Mouse (Mus musculus): ENCODE results near the gene Aptx.

The Aptx gene

DNA sequence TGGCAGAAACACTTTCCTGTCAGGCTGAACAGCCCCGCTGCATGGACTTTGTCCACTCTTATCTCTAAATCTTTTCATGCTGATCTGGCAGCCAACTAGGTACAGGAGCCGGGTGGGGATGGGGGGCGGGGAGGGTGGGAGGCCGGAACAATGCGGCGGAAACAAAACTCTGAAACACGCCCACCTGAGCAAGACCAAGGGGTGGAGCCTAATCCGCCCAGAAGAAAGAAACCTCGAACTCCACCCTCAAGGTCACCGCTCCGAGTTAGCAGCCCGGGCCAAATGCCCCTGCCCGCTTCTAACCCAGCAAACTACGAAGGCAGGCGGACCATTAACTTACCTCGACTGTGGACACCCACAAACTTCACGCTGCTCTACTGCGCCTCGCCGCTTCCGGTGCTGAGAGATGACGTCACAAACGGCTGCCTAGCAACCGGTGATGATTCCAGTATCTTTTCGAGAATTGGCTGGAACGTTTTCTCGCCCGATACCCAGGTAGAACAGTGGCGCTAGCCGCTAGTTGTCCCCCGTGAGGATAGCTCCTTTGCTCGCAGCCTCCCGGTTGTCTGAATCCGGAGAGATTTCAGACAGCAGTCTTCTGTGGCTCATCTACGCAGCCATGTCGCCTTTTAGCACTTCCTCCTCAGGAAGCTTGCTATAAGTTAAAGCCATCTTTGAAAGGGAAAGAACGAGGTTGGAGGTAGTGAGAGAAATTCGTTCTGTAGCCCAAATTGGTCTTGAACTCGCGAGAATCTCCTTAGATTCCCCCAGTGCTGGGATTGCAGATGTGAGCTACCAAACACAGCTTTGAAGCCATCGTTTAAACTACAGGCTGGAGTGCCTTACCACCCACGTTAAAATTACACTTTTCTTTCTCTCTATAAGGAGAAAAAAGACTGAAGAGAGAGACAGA lies at the start of gene Aptx:
Aptx (minus strand) TSS at position 398 of the 913 bp plus-strand sequence.
- in situ Hi-C loops (cut with MboI; ENCODE audit: low pct_unique_long_range_greater_than_20kb in 1 of 2, low sequenced_read_pairs in 2 of 2, unreplicated experiment in 1 of 2) = no loop called here

GRCm38 (mm10) chr4:40735351-40735750 lies 32.4 kb upstream of the Aptx start:
- in situ Hi-C loops (cut with MboI; ENCODE audit: low pct_unique_long_range_greater_than_20kb in 1 of 2, low sequenced_read_pairs in 2 of 2, unreplicated experiment in 1 of 2) = loop anchor here (25.0 kb wide), 1 partner anchor 477 kb away; no protein-coding TSS in a partner anchor

DNA sequence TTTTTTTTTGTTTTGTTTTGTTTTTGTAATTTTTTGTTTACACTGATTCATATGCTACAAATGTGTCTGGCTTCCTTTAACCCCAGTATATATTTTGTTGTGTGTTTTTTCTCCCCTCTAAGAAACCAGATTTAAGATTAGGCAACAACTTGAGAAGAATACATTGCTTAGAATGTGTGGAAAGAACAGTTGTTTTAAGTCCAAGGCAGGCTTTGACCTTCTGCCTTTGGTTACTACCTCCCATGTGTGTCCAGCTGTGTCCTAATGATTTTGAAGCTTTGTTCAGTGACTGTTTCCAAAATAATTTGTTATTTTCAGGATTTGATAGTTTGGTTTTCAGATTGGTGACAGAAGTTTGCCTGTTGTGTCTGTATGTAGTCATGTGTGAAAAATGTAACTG lies 28.3 kb upstream of the Aptx start:
- in situ Hi-C loops (cut with MboI; ENCODE audit: low pct_unique_long_range_greater_than_20kb in 1 of 2, low sequenced_read_pairs in 2 of 2, unreplicated experiment in 1 of 2) = loop anchor here (25.0 kb wide), 1 partner anchor 481 kb away; no protein-coding TSS in a partner anchor

GRCm38 (mm10) chr4:40727247-40727646 lies 24.3 kb upstream of the Aptx start:
- in situ Hi-C loops (cut with MboI; ENCODE audit: low pct_unique_long_range_greater_than_20kb in 1 of 2, low sequenced_read_pairs in 2 of 2, unreplicated experiment in 1 of 2) = loop anchor here (25.0 kb wide), 1 partner anchor 485 kb away; no protein-coding TSS in a partner anchor

DNA sequence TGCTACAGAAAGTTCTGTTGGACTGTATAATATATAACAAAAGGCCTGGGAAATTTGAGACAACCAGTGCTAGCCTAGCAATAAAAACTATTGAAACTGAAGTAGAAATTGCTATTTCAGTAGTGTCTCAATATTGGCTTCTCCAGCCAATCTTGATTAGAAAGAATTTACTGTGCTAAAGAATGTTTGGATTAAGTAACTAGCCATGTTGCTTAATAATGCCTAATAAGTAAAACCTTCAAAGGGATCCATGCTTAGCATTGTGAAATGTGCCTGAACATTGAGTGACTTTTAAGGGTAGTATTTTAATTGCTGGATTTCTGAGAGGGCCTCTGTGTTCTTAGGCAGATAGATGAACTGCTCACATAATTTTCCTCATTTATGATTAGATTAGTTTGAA lies 22.6 kb upstream of the Aptx start:
- in situ Hi-C loops (cut with MboI; ENCODE audit: low pct_unique_long_range_greater_than_20kb in 1 of 2, low sequenced_read_pairs in 2 of 2, unreplicated experiment in 1 of 2) = loop anchor here (25.0 kb wide), 1 partner anchor 487 kb away; no protein-coding TSS in a partner anchor

GRCm38 (mm10) chr4:40725141-40725540 lies 22.1 kb upstream of the Aptx start:
- in situ Hi-C loops (cut with MboI; ENCODE audit: low pct_unique_long_range_greater_than_20kb in 1 of 2, low sequenced_read_pairs in 2 of 2, unreplicated experiment in 1 of 2) = loop anchor here (25.0 kb wide), 1 partner anchor 487 kb away; no protein-coding TSS in a partner anchor

GRCm38 (mm10) chr4:40722687-40723460 lies 19.9 kb upstream of the Aptx start:
- in situ Hi-C loops (cut with MboI; ENCODE audit: low pct_unique_long_range_greater_than_20kb in 1 of 2, low sequenced_read_pairs in 2 of 2, unreplicated experiment in 1 of 2) = no loop called here

- in situ Hi-C loops (cut with MboI; ENCODE audit: low pct_unique_long_range_greater_than_20kb in 1 of 2, low sequenced_read_pairs in 2 of 2, unreplicated experiment in 1 of 2) = no loop called here
Observed at GRCm38 (mm10) chr4:40722011-40722666, 19.1 kb upstream of the Aptx start, which contains the start of gene Dnaja1. Gene Dnaja1, plus strand, starts transcription at chr4:40722150.

GRCm38 (mm10) chr4:40720910-40721309 lies 17.9 kb upstream of the Aptx start:
- in situ Hi-C loops (cut with MboI; ENCODE audit: low pct_unique_long_range_greater_than_20kb in 1 of 2, low sequenced_read_pairs in 2 of 2, unreplicated experiment in 1 of 2) = no loop called here

DNA sequence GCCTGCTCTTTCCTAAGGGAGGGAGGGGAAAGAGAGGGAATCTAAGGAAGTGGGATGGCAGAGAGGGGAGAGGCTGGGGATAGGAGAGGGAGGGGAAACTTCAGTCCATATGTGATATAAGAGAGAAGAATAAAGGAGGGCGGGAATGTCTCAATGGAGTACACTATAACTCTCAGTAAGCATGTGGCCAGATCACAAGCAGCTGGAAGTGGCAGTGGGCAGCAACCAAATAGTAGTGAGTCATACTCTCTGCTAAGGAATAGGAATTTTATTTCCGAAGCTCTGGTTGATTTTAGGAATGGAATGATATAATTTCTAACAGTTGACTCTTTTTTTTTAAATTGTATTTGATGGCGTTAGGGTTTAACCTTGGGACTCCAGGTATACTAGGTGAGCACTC lies 14.1 kb upstream of the Aptx start:
- in situ Hi-C loops (cut with MboI; ENCODE audit: low pct_unique_long_range_greater_than_20kb in 1 of 2, low sequenced_read_pairs in 2 of 2, unreplicated experiment in 1 of 2) = no loop called here

- in situ Hi-C loops (cut with MboI; ENCODE audit: low pct_unique_long_range_greater_than_20kb in 1 of 2, low sequenced_read_pairs in 2 of 2, unreplicated experiment in 1 of 2) = no loop called here
Observed at GRCm38 (mm10) chr4:40703710-40704275, 799 bp upstream of the Aptx start.

GRCm38 (mm10) chr4:40701796-40702195 lies 1.2 kb downstream of the Aptx start:
- in situ Hi-C loops (cut with MboI; ENCODE audit: low pct_unique_long_range_greater_than_20kb in 1 of 2, low sequenced_read_pairs in 2 of 2, unreplicated experiment in 1 of 2) = no loop called here

DNA sequence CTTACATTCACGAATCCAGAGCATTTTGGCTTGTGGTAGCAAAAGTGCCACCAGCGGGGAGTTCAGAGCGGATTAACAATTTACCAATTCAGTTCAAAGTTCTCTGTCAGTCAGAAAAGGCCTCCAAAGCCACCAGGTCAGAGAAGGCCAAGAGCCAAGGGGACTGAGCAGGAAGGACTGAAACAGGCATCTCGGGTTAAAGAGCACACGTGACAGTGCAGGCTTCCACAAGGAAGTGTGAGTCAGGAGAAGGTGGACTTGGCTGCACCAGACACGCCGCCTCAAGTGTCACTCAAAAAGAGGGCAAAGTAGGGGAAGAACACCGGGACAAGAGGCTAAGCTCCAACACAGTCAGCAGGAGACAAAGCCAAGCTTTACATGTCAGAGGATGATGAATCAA lies 2.8 kb downstream of the Aptx start:
- in situ Hi-C loops (cut with MboI; ENCODE audit: low pct_unique_long_range_greater_than_20kb in 1 of 2, low sequenced_read_pairs in 2 of 2, unreplicated experiment in 1 of 2) = no loop called here

DNA sequence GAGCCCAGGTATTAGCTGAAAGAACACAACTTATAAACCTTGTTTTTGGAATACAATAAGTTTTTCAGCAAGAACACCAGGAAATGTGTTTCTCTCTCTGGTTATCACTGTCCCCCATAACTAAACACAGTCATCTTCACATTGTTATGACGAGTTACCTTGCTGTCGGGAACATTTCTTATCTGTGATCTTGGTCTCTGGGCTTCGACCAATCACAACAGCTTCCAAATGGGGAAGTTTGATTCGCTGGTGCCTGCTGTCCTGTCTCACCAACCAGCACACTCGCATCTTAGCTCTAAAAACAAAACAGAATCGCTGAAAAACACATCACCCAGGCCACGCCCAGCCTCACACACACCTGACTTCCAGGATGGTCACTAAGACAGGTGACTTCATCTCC lies 5.9 kb downstream of the Aptx start:
- in situ Hi-C loops (cut with MboI; ENCODE audit: low pct_unique_long_range_greater_than_20kb in 1 of 2, low sequenced_read_pairs in 2 of 2, unreplicated experiment in 1 of 2) = loop anchor here (25.0 kb wide), 2 partner anchors 410 to 560 kb away; partner anchors contain the start of genes Aco1 (in 2 of the 2) and Ndufb6 (in 1 of the 2)

- in situ Hi-C loops (cut with MboI; ENCODE audit: low pct_unique_long_range_greater_than_20kb in 1 of 2, low sequenced_read_pairs in 2 of 2, unreplicated experiment in 1 of 2) = loop anchor here (25.0 kb wide), 2 partner anchors 404 to 554 kb away; partner anchors contain the start of genes Aco1 (in 2 of the 2) and Ndufb6 (in 1 of the 2)
Observed at GRCm38 (mm10) chr4:40691100-40691499, 11.9 kb downstream of the Aptx start.

DNA sequence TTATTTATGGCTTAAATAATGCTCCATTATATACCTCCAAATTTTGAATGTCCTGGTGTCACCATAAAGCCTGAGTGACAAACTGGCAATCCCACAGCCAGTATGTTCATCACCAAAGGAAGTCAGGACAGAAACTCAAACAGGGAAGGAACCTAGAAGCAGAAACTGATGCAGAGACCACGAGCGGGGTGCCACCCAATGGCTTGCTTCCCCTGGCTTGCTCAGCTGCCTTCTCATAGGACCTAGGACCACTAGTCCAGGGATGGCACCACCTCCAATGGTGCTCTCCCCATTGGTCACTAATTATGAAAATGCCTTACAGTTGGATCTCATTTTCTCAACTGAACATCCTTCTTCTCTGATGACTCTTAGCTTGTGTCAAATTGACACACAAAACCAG lies 19.7 kb downstream of the Aptx start:
- in situ Hi-C loops (cut with MboI; ENCODE audit: low pct_unique_long_range_greater_than_20kb in 1 of 2, low sequenced_read_pairs in 2 of 2, unreplicated experiment in 1 of 2) = loop anchor here (25.0 kb wide), 2 partner anchors 396 to 546 kb away; partner anchors contain the start of genes Aco1 (in 2 of the 2) and Ndufb6 (in 1 of the 2)

- in situ Hi-C loops (cut with MboI; ENCODE audit: low pct_unique_long_range_greater_than_20kb in 1 of 2, low sequenced_read_pairs in 2 of 2, unreplicated experiment in 1 of 2) = loop anchor here (25.0 kb wide), 2 partner anchors 395 to 545 kb away; partner anchors contain the start of genes Aco1 (in 2 of the 2) and Ndufb6 (in 1 of the 2)
Observed at GRCm38 (mm10) chr4:40682359-40682758, 20.6 kb downstream of the Aptx start.

DNA sequence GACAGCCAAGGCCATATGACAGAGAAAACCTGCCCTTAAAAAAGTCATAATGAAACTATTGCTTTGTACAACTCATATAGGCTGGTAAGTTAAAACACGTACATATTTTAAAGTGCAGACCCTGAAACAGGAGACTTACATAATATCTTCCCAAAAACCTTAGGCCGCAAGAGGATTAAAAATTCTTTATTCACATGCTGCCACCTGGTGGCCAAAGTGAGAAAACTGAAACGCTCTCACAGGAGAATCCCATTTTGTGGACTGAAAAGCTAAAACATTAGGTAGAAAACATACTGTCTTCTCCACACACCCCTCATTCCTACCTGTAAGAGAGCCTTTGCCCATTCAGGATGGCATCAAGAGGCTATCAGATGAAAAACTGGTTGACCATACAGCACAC lies 21.1 kb downstream of the Aptx start:
- in situ Hi-C loops (cut with MboI; ENCODE audit: low pct_unique_long_range_greater_than_20kb in 1 of 2, low sequenced_read_pairs in 2 of 2, unreplicated experiment in 1 of 2) = loop anchor here (25.0 kb wide), 2 partner anchors 395 to 545 kb away; partner anchors contain the start of genes Aco1 (in 2 of the 2) and Ndufb6 (in 1 of the 2)
